In genomic region chr15:9140684-9141171, GRCm38 (mm10) we compare ENCODE assay signal across 8 mouse cellular contexts. TPM values are rescaled to one million over a fixed set of nuclear protein-coding genes. Genes with fewer than 3 reads are reported as not detected.
DNase-seq lines count a peak whose midpoint lies in the region; ATAC-seq and TF ChIP-seq lines count a peak whose summit lies in the region.

No protein-coding gene starts in this region.

- no peak for TF ChIP-seq POLR2A in kidney, adult 2 months (IDR thresholded peaks at IDR 0.05; ENCODE audit: low read depth, low read length)

- H3K27ac ChIP-seq in neural tube, embryonic 11.5 days (ENCODE audit: low read depth, low read length) = peak overlapping the region; percentile 35; the same call in 1 of the 2 replicates
- H3K27ac ChIP-seq in kidney, adult 2 months (ENCODE audit: insufficient read depth, low read depth, low read length) = peak overlapping the region; percentile 53
- H3K27ac ChIP-seq in lung, embryonic 16.5 days (ENCODE audit: low read length) = peak overlapping the region; percentile 76

- H3K27me3 ChIP-seq in neural tube, embryonic 11.5 days (ENCODE audit: control insufficient read depth, insufficient read depth, low read length) = no peaks in the 10 kb centered on the region
- no peaks in the 10 kb centered on the region for H3K27me3 ChIP-seq in kidney, adult 2 months (replicated peaks; ENCODE audit: control insufficient read depth, insufficient read depth, low read length)
- no peaks in the 10 kb centered on the region for H3K27me3 ChIP-seq in lung, embryonic 16.5 days (ENCODE audit: control insufficient read depth, insufficient read depth, low read depth, low read length)

- DNase-seq in neural tube, embryonic 11.5 days (ENCODE audit: low spot score) = peak; percentile 57
- no peak for DNase-seq in neural tube, embryonic 10.5 days (ENCODE audit: extremely low spot score, low spot score)
- peak; percentile 45 for DNase-seq in T-cell, adult 2 months (ENCODE audit: low spot score)
- DNase-seq in kidney, adult 2 months = peak; percentile 64
- DNase-seq in skeletal muscle tissue, adult 2 months (ENCODE audit: low read depth, low spot score) = peak; percentile 12
- no peak for DNase-seq in cerebellum, adult 11-12 months

- peaks cover 11% of the 10 kb centered on the region; the same call in 1 of the 2 replicates for H3K4me1 ChIP-seq in neural tube, embryonic 11.5 days (ENCODE audit: control insufficient read depth, insufficient read depth, low read length)
- peaks cover 4% of the 10 kb centered on the region for H3K4me1 ChIP-seq in kidney, adult 2 months (ENCODE audit: control insufficient read depth, insufficient read depth, low read length)
- peaks cover 16% of the 10 kb centered on the region for H3K4me1 ChIP-seq in lung, embryonic 16.5 days (replicated peaks; ENCODE audit: control insufficient read depth, insufficient read depth, low read length)

- H3K36me3 ChIP-seq in neural tube, embryonic 11.5 days (ENCODE audit: control insufficient read depth, insufficient read depth, low read length) = peaks cover 9% of the 10 kb centered on the region
- no peaks in the 10 kb centered on the region for H3K36me3 ChIP-seq in kidney, adult 2 months (ENCODE audit: control insufficient read depth, insufficient read depth, low read length)
- peaks cover 18% of the 10 kb centered on the region for H3K36me3 ChIP-seq in lung, embryonic 16.5 days (ENCODE audit: control insufficient read depth, insufficient read depth, low read length)

- H3K4me3 ChIP-seq in neural tube, embryonic 11.5 days (ENCODE audit: low read depth, low read length) = peak overlapping the region; percentile 82
- H3K4me3 ChIP-seq in kidney, adult 2 months (ENCODE audit: insufficient read depth, low read depth, low read length) = peak overlapping the region; percentile 82
- peak overlapping the region; percentile 80 for H3K4me3 ChIP-seq in lung, embryonic 16.5 days (ENCODE audit: low read length)

- H3K9ac ChIP-seq in neural tube, embryonic 11.5 days (ENCODE audit: low read length) = peak overlapping the region; percentile 71
- H3K9ac ChIP-seq in lung, embryonic 16.5 days (ENCODE audit: low read length) = peak overlapping the region; percentile 86

- no peaks in the 10 kb centered on the region for H3K9me3 ChIP-seq in neural tube, embryonic 11.5 days (ENCODE audit: control insufficient read depth, low read length)
- no peaks in the 10 kb centered on the region for H3K9me3 ChIP-seq in lung, embryonic 16.5 days (ENCODE audit: control insufficient read depth, low read length)

- H3K4me2 ChIP-seq in neural tube, embryonic 11.5 days (ENCODE audit: low read depth) = peak overlapping the region; percentile 73
- peak overlapping the region; percentile 53 for H3K4me2 ChIP-seq in lung, embryonic 16.5 days (ENCODE audit: low read depth, low read length)

- WGBS in neural tube, embryonic 11.5 days = under 1% methylated on average over 37 of the region's 37 CpGs
- WGBS in kidney, adult 2 months = 1% methylated on average over 37 of the region's 37 CpGs
- WGBS in lung, embryonic 16.5 days = under 1% methylated on average over 37 of the region's 37 CpGs

- ATAC-seq in neural tube, embryonic 11.5 days (ENCODE audit: insufficient read depth, low FRiP score, low TSS enrichment) = peak; percentile 93
- peak; percentile 47 for ATAC-seq in erythroid progenitor cell, adult 5-6 weeks (replicated peaks; ENCODE audit: low FRiP score, poor library complexity, severe bottlenecking)
- peak; percentile 74 for ATAC-seq in lung, embryonic 16.5 days (ENCODE audit: low read depth)

- TF ChIP-seq CTCF in kidney, adult 2 months (conservative IDR thresholded peaks at IDR 0.05; ENCODE audit: insufficient read depth, insufficient read length, low read depth, low read length) = no peak

RNA-seq across cellular contexts. Expression of gene Lmbrd2, which starts 0.4 kb away (rescaled TPM):
- 3.9 and 4.7 TPM in 2 replicates for polyA plus RNA-seq in neural tube, embryonic 11.5 days (2014; fragmentation: Nextera tagmentation; extraction: Ambion mirVana)
- 10.1 and 20.1 TPM in 2 replicates for total RNA-seq in erythroid progenitor cell, adult 5-6 weeks (2015; ENCODE audit: low replicate concordance)
- 5.1 and 6.2 TPM in 2 replicates for total RNA-seq in erythroid progenitor cell, adult 5-6 weeks (2017; ENCODE audit: low replicate concordance)
- polyA plus RNA-seq in kidney, adult 2 months (2012; rRNA removed) = 21.2 and 32.4 TPM in 2 replicates
- polyA plus RNA-seq in lung, embryonic 16.5 days (2015; fragmentation: Nextera tagmentation; extraction: Ambion mirVana) = 2.8 and 3.2 TPM in 2 replicates

RNA-seq across cellular contexts. Expression of gene Skp2, which starts 14.5 kb away (rescaled TPM):
- polyA plus RNA-seq in neural tube, embryonic 11.5 days (2014; fragmentation: Nextera tagmentation; extraction: Ambion mirVana) = 105 and 113 TPM in 2 replicates
- total RNA-seq in erythroid progenitor cell, adult 5-6 weeks (2015; ENCODE audit: low replicate concordance) = 35.3 and 40.7 TPM in 2 replicates
- total RNA-seq in erythroid progenitor cell, adult 5-6 weeks (2017; ENCODE audit: low replicate concordance) = 23.9 and 32.2 TPM in 2 replicates
- polyA plus RNA-seq in kidney, adult 2 months (2012; rRNA removed) = 0.92 and 1.0 TPM in 2 replicates
- 60.2 and 67.4 TPM in 2 replicates for polyA plus RNA-seq in lung, embryonic 16.5 days (2015; fragmentation: Nextera tagmentation; extraction: Ambion mirVana)

Comparison
In these comparisons a context has a peak if more than half of its experiments do, and no peak if none do; other contexts are left out.
1. DNase-seq: peak in neural tube, embryonic 11.5 days (single experiment), T-cell, adult 2 months (single experiment), kidney, adult 2 months (single experiment) and skeletal muscle tissue, adult 2 months (single experiment); none in neural tube, embryonic 10.5 days (single experiment) and cerebellum, adult 11-12 months (single experiment).
2. RNA of gene Skp2, which starts 14.5 kb away (polyA plus RNA-seq): 105 to 113 TPM in neural tube, embryonic 11.5 days and 60.2 to 67.4 TPM in lung, embryonic 16.5 days; 0.92 to 1.0 TPM in kidney, adult 2 months; every median in the first group is over 10 times any median in the second.
3. Peak in every context shown above with its lines, with median percentiles within 50 percentile points of each other: ATAC-seq, H3K27ac ChIP-seq and H3K4me3 ChIP-seq.